Mouse (Mus musculus) ES-E14 (cell line): ENCODE data around the gene Kalrn. TPM values are rescaled to one million over a fixed set of nuclear protein-coding genes. Genes with fewer than 3 reads are reported as not detected.

Experiments used
- DNase-seq: peaks from one replicate; pipeline ENCODE4 v3.0.0-alpha.2; 2013; ENCODE audit warnings: low read depth, low spot score
- H3K27ac ChIP-seq: 2 replicates; pipeline ENCODE4 v1.5.1; 2012; ENCODE audit warnings: low read depth, mild to moderate bottlenecking, low read length, moderate library complexity, mixed read lengths; ENCODE audit not compliant: poor library complexity, insufficient read depth, severe bottlenecking
- H3K36me3 ChIP-seq: 2 replicates; pipeline ENCODE4 v1.6.1; 2012; ENCODE audit warnings: mild to moderate bottlenecking, low read length, moderate library complexity, mixed read lengths; ENCODE audit not compliant: control insufficient read depth, poor library complexity, insufficient read depth, severe bottlenecking
- H3K4me1 ChIP-seq, 2 experiments: fragments of 150-350 bp in 1 of 2; sonication (generic) in 1 of 2; 2 replicates each; pipeline ENCODE4 v1.6.1; 2012; ENCODE audit warnings: low read length in 2 of 2, mild to moderate bottlenecking in 1 of 2, mixed read lengths in 1 of 2; ENCODE audit not compliant: control insufficient read depth in 2 of 2, insufficient read depth in 2 of 2, poor library complexity in 1 of 2
- H3K4me3 ChIP-seq, 2 experiments: fragments of 150-350 bp in 1 of 2; sonication (generic) in 1 of 2; 2 replicates each; pipeline ENCODE4 v1.5.1; 2012; ENCODE audit warnings: low read length in 2 of 2, low read depth in 1 of 2, mild to moderate bottlenecking in 1 of 2, mixed read lengths in 1 of 2; ENCODE audit not compliant: insufficient read depth in 1 of 2, poor library complexity in 1 of 2, severe bottlenecking in 1 of 2
- H3K9ac ChIP-seq: 2 replicates; pipeline ENCODE4 v1.6.1; 2012; ENCODE audit warnings: low read depth, mild to moderate bottlenecking, low read length, mixed read lengths; ENCODE audit not compliant: poor library complexity, insufficient read depth, severe bottlenecking
- H3K9me3 ChIP-seq: fragments of 150-350 bp; sonication (generic); 2 replicates; pipeline ENCODE4 v1.6.1; 2012; ENCODE audit warnings: low read depth, mild to moderate bottlenecking, low read length; ENCODE audit not compliant: control insufficient read depth, insufficient read depth
- CHD2 ChIP-seq: IDR thresholded peaks from 2 replicates; pipeline ENCODE4 v1.6.1; 2014; ENCODE audit warnings: mild to moderate bottlenecking, low read depth, low read length, inconsistent platforms
- HCFC1 ChIP-seq: IDR thresholded peaks from 2 replicates; pipeline ENCODE4 v1.6.1; 2012; ENCODE audit warnings: low read length, inconsistent platforms, borderline replicate concordance; ENCODE audit not compliant: insufficient read depth
- MAFK ChIP-seq: IDR thresholded peaks from 2 replicates; pipeline ENCODE4 v1.6.1; 2014; ENCODE audit warnings: mild to moderate bottlenecking, low read depth, low read length, inconsistent platforms; ENCODE audit not compliant: insufficient read depth
- ZC3H11A ChIP-seq: IDR thresholded peaks from 2 replicates; pipeline ENCODE4 v1.6.1; 2012; ENCODE audit warnings: low read depth, mild to moderate bottlenecking, inconsistent platforms, low read length, borderline replicate concordance
- ZNF384 ChIP-seq: IDR thresholded peaks from 2 replicates; pipeline ENCODE4 v1.6.1; 2012; ENCODE audit warnings: low read depth, low read length, inconsistent platforms
- in situ Hi-C, 2 experiments: fragments of 600-800 bp; cut with MboI; formaldehyde crosslinking; loops; one replicate each; pipeline ENCODE4 v1.15.1; 2025; ENCODE audit warnings: low sequenced_read_pairs in 2 of 2, inconsistent platforms in 1 of 2; ENCODE audit not compliant: unreplicated experiment in 2 of 2
- total RNA-seq: library from RNA; depleted of rRNA; stranded (reverse); fragments of 300-350 nt; gene quantifications from 2 replicates; pipeline ENCODE4 v1.2.3, GENCODE M21; 2012

Kalrn gene
- total RNA-seq, 1 experiment: 15.7 TPM

- Histone ChIP-seq H3K36me3 (no peaks in the 10 kb centered on the region), H3K9ac (no peak overlapping the region), H3K9me3 (no peaks in the 10 kb centered on the region), H3K4me3 (no peak overlapping the region), H3K4me1 (no peaks in the 10 kb centered on the region), H3K27ac (no peak overlapping the region)
- no peak for DNase-seq
- in situ Hi-C loops: no loop called here
- TF ChIP-seq ZC3H11A (no peak), HCFC1 (no peak), ZNF384 (no peak), MAFK (no peak), CHD2 (no peak)
Observed at GRCm38 (mm10) chr16:34521061-34521460, 52.3 kb downstream of the Kalrn start.

- H3K9ac ChIP-seq: no peak overlapping the region
- H3K4me3 ChIP-seq: no peak overlapping the region
- no peaks in the 10 kb centered on the region for H3K9me3 ChIP-seq
- no peaks in the 10 kb centered on the region for H3K4me1 ChIP-seq
- H3K27ac ChIP-seq: no peak overlapping the region
- no peak for DNase-seq
- TF ChIP-seq ZNF384 (no peak), MAFK (no peak), HCFC1 (no peak), CHD2 (no peak), ZC3H11A (no peak)
- H3K36me3 ChIP-seq: no peaks in the 10 kb centered on the region
- in situ Hi-C loops: no loop called here
Observed at GRCm38 (mm10) chr16:34516891-34517398, 56.4 kb downstream of the Kalrn start.

- Histone ChIP-seq H3K9me3 (no peaks in the 10 kb centered on the region), H3K36me3 (no peaks in the 10 kb centered on the region), H3K27ac (no peak overlapping the region), H3K4me3 (no peak overlapping the region), H3K4me1 (no peaks in the 10 kb centered on the region), H3K9ac (no peak overlapping the region)
- TF ChIP-seq CHD2 (no peak), HCFC1 (no peak), MAFK (no peak), ZC3H11A (no peak), ZNF384 (no peak)
- DNase-seq: no peak
- in situ Hi-C loops: no loop called here
Observed at GRCm38 (mm10) chr16:34515485-34515884, 57.8 kb downstream of the Kalrn start.

GRCm38 (mm10) chr16:34513956-34514593, 59.3 kb downstream of the Kalrn start:
- Histone ChIP-seq H3K36me3 (no peaks in the 10 kb centered on the region), H3K27ac (no peak overlapping the region), H3K4me1 (no peaks in the 10 kb centered on the region), H3K9me3 (no peaks in the 10 kb centered on the region), H3K9ac (no peak overlapping the region), H3K4me3 (no peak overlapping the region)
- DNase-seq: no peak
- in situ Hi-C loops: no loop called here
- TF ChIP-seq ZNF384 (no peak), CHD2 (no peak), MAFK (no peak), ZC3H11A (no peak), HCFC1 (no peak)
